Mouse (Mus musculus): ENCODE results near the gene Kcna10.
A peak's percentile ranks its signal among the peaks of the same experiment; 100 is the strongest.

Kcna10 gene

DNA sequence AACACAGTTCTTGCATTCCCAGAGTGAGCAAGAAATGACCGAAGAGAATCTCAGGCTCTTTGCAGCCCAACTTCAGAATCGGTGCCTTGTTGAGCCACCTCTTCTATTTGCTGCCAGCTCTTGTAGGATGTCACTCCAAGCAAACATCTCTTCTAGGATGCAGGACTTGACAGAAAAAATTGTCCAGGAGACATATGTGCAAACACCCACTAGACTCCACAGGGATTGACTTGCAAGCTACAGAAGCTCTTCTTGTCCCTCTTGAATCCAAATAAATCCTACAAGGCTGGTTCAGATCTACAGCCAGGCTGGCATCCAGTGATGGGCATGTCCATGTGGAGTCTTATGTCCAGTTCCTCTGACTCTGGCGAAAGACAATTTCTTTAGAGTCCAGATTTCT lies 21.6 kb downstream of the Kcna10 start:
- no peak for DNase-seq (ENCODE audit: low spot score in 2 of 2)

DNA sequence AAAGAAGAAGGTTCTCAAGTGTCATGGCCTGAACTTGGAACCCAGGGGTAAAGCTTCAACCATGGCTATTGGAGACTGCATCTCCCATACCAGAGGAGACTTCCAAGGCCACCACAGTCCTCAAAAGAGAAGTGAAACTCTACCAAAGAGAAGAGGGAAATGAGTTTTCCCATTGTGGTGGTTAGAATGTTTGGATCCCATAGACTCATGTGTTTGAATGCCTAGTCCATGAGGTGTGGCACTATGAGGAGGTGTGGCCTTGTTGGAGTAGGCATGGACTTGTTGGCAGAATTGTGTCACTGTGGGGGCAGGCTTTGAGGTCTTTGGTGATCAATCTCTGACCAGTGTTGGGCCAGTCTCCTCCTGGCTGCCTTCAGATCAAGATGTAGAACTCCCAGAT lies 22.3 kb downstream of the Kcna10 start:
- DNase-seq (ENCODE audit: low spot score in 2 of 2), result no peak

DNA sequence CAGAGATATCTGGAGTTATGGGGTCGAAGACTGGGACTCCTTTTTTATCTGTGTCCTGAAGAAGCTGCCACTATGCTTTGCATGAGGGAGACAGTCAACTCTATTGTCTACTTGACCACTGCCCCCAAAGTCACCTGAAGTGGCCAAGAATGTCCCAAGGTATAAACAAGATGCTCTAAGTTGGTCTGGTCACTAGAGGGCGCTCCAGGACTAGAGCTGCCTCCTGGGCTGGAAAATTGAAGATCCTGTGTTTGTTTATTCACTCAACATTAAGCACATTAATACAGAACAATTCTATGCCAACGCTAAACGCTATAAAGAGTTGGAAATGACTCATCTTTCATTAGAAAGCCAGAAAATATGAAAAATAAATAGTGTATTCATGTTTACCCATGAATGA lies 23.1 kb downstream of the Kcna10 start:
- DNase-seq (ENCODE audit: low spot score in 2 of 2), result peak; percentile 38 to 50

DNA sequence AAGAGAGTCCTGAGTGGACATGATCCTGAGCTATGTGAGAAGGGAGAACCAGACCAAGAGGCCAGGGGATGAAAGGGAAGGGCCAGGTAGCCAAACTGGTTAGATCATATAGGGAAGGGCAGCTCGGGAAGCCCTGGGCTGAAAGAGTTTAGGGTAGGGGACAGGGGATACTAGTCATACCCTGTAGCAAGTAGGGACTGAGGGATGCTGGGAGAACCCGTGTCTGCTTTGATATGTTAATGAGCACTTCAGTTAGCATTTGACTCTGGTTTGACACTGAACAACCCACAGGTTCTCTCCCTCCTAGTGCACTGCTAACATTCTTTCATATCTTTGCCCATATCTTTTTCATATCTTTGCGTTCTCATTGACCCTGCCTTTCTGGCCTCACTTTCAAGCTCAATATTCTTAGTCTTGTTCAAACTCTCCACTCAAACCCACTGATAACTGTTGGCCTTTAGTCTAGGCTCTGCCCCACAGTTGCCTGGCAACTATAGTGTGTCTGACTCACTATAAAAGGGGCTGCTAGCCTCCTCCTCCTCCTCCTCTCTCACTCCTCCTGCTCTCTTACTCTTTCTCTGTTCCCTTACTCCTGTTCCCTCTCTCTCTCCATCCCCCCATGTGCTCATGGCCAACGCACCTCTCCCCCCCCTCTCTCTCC lies 23.8 kb downstream of the Kcna10 start:
- no peak for DNase-seq (ENCODE audit: low spot score in 2 of 2)

DNA sequence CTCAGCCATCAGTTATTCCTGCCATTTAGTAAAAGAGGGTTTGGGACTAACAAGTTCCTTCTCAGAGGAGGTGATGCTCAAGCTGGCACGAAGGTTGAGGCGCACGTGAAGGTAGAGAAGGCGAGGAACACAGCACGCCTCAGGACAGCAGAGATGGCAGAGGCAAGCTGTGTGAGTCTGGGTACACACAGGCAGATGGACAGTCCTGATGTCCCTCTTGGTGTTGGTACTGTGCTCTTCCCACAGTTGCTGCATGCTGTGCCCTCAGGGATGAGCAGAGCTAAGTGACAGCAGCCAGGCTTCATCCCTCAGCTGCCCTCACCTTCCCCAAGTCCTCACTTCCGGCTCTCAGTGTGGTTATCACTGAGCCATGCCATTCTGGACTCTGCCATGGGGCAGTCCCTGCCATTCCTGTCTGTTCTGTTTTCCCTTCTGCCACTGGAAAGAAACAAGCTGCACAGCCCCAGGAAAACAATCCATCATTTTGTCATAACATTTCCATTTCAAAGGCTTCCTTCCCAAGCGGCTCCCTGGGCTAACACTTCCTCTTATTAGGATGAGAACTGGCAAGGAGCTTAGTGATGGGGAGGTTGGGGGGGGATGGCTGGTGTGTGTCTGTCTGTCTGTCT lies 24.9 kb downstream of the Kcna10 start:
- DNase-seq (ENCODE audit: low spot score in 2 of 2), result no peak

DNA sequence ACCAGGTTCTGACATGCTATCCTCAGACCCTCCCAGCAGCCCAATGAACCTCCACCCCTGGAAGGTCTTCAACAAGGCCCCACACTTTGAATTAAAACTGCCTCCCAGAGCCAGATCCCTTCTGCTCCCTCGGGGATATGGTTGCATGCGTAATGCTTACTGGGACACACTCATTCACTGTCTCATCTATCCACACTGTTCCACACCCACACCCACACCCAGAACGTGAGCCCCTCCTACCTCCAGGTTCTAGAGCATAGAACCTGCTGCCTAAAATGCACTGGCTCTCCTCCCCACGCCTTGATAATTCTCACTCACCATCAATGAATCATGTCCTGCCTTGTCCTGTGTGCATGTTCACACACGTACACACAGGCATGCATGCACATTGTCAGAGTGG lies 31.8 kb downstream of the Kcna10 start:
- no peak for DNase-seq (ENCODE audit: low spot score in 2 of 2)

DNA sequence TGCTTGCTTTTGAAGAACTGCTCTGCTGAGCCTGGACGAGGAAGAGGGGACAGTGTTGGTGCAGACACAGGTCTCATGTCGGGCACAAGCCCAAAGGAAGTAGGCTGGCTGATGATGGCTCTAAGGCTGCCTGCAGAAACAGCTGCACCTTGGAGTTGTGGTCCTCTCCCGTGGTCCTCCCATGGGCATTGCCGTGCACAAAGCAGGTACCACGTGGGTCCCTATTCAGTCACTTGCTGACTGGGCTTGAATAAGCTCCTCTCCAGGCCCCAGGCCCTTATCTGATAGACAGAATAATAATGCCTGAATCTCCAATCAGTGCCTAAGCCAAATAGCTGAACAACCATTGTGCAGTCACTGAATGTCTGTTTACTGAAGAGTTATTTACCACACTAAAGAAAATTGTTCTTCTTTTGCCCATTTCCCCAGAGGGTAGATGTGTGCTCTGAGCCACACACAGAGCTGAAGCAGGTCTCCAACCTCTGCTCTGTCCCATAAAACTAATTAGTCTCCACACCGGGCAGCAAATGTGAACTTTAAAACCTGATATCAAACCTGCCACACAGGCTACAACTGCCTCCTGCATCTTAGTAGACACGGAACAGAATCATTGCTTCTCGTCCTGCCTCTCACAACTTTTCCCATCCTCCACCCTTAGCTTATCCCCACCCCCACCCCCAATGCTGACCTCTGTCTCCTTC lies 33.7 kb downstream of the Kcna10 start:
- DNase-seq (ENCODE audit: low spot score in 2 of 2), result no peak

DNA sequence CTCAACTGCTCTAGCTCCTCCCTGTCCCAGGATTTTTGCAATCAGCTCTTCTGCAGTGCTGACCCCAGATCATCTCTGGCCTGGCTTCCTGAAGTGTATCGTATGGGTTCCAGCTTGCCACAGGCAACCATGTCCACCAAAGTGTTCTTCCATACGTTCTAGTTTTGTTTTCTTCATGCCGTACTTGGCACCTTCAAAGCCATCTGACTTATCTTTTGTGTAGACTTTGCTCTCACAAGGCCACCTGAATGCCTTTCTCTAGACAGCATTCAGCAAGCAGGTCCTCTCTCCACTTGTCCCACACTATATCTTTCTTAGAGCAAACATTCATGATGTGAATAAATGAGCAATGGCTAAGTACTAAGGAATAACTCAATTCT lies 34.2 kb downstream of the Kcna10 start:
- DNase-seq (ENCODE audit: low spot score in 2 of 2), result no peak

DNA sequence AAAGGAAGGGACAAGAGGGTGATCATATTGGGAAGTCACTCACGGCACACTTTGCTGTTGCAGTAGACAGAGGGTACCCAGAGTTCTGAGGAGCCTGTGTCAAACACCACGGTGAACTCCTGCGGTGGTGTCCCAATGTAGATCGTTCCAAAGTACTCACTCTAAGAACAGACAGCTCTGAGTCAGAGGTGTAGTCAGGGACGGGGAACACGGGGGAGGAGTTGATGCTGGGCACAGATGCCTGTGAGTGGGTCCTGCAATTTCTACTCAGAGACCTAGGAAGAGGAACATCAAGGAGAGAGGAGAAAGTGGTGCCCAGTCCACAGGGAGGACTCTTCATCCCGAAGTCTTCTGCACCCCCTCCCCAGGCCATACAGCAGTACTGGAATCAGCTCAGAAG lies 35.7 kb downstream of the Kcna10 start:
- no peak for DNase-seq (ENCODE audit: low spot score in 2 of 2)

DNA sequence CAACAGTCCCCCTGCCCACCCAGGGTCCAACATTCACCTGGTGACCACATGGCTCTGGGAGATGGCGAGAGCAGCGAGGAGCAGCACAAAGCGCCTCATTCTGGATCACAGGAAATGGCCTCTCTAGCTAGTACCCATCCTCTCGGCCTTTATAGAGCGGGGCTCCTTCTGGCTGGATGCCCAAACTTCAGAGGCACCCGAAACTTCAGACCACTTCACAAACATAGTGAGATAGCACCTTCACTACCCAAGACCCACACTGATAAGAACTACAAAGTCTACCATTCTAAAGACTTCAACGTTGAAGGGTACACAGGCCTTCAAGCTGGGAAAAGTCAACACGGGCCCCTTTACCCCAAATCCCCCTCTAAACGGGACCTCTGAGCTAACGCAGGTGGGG lies 38.8 kb downstream of the Kcna10 start, which contains the start of gene Cym:
Cym (minus strand) TSS at position 125 of the 400 bp plus-strand sequence.
- DNase-seq (ENCODE audit: low spot score in 2 of 2), result no peak

DNA sequence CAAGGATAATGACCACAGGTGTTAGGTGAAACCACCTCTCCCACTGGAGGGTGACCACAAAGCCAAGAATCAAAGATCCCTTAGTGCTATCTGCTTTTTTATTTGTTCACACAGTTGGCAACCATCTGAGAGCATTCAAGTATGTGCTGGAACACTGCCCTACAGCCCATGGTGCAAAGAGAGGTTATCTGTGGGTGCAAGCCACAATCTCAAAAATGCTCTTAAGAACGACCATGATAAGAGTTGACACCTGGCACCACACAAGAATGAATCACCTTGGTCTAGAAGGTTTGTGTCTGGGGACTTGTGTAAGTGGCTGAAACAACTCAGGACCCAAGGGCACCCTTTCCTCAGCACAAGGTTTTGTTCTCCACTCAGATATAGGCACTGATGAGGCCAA lies 40.4 kb downstream of the Kcna10 start:
- DNase-seq (ENCODE audit: low spot score in 2 of 2), result no peak

DNA sequence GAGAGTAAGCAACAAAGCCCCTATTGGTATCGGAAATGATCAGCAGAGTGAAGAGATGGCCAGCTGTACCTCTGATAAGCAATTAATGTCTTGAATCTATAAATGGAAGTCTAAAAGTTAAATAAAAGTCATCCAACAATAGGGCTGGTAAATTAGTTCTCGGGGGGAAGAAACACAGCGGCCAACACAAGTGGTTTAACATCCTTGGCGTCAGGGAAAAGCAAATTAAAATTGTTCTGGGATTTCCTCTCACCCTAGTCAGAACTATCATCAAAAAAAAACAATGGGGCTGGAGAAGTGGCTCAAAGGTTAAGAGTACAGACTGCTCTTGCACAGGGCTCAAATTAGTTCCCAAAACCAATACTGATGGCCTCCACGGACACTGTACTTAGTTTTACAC lies 43.0 kb downstream of the Kcna10 start:
- no peak for DNase-seq (ENCODE audit: low spot score in 2 of 2)

DNA sequence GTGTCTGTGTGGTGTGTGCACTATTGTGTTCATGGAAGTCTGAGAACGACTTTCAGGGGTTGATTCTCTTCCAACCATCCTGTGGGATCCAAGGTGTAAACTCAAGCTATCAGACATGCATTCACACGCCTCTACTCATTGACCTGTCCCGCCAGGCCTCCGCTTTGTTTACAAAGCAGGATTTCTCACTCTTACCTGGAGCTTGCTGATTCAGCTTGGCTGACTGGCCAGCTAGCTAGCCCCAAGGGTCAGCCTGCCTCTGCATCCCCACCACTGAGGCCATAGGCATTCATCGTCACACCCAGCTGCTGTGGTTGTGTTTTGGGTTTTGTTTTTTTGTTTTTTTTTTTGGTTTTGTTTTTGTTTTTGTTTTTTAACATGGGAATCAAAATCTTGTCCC lies 46.4 kb downstream of the Kcna10 start:
- no peak for DNase-seq (ENCODE audit: low spot score in 2 of 2)

DNA sequence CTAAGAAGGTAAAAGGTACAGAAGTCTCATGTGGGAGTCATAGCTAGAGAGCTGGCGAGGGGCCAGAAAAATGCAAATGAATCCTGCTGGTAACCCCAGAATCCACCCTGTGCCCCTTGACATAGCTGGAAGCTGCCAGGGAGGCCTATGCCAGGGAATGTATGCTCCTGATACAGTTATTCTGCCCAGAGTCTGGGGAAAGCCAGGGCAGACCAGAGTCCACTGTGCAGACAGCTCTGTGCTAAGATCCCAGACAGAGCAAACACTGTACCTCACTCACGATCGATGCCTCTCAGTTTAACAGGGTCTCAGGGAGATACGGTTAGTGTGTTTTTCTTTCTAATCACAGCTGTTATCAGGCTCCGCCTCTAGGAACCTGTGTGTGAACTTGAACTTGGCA lies 47.0 kb downstream of the Kcna10 start:
- DNase-seq (ENCODE audit: low spot score in 2 of 2), result no peak

DNA sequence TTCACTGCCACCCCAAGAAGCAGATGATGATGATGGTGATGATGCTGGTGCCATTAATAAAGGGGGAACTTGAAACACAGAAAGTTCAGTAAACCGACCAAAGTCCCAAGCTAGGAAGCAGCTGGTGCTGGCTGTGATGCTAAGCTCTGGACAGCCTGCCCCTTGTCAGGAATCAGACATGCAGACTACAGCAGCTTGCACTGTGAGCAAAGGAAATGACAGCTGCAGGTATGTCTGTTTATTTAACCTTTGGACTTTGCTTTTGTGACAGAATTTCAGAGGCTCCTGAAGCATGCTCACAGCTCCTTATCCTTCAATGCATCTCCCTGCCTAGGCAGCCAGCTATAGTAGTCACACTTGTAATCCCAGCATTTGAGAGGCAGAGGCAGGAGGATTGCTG lies 47.7 kb downstream of the Kcna10 start, which contains the start of gene A630076J17Rik:
A630076J17Rik (plus strand) TSS at position 88 of the 400 bp plus-strand sequence.
- no peak for DNase-seq (ENCODE audit: low spot score in 2 of 2)

DNA sequence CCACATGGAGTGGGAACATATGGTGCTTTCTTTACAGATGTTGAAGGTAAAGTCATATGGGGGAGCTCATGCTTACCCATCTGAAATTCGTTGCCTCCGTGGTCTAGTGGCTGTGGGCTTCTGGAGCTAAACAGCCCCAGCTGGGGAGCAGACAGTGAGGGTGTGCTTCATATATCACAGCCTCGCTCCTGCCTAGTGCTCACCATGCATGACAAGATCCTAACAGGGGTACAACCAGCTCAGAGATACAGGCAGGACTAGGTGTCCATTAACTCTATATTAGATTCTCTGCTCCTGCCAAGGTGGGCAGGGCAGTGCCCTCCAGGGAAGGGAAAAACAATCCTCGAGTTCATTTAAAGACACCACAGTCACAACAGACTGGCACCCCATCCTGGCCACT lies 48.3 kb downstream of the Kcna10 start:
- no peak for DNase-seq (ENCODE audit: low spot score in 2 of 2)

DNA sequence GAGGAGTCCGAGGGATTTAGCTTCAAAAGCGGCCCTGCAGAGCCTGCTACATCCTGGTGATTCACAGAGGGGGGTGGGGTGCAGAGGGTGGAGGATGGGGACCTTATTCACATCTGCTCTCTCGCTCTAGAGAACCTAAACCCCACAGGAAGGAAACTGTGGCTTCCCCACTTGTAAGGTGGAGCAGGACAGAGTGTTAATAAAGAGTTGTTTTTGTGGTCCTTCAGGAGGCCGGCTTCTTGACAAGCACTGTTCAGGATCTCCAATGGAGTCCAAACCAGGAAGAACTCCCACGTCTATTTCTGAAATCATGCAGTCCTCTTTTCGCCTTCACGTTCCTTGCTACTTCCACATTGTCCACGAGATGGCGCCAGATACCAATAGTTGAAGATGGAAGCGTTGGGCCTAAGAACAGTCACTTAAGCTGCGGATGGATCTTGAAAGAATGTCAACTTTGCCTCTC lies 50.5 kb downstream of the Kcna10 start:
- DNase-seq (ENCODE audit: low spot score in 2 of 2), result peak; percentile 50 to 69

DNA sequence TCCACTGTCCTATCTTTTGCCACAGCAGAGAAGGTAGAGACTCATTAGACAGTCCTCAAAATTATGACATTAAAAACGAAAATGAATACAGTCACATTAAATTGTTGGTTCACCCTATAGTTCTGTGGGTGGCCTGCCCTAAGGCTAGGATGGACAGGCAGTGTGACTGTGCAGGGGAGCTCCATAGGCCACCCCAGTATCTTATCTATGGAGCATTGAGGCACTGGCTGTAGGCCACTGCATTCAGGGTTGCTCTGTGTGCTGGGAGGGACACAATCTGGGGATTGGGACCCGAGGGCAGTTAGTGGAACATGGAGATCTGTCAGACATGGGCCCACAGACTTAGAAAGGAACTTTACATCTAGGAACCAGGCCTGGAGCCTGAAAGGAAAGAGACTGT lies 51.1 kb downstream of the Kcna10 start:
- no peak for DNase-seq (ENCODE audit: low spot score in 2 of 2)

DNA sequence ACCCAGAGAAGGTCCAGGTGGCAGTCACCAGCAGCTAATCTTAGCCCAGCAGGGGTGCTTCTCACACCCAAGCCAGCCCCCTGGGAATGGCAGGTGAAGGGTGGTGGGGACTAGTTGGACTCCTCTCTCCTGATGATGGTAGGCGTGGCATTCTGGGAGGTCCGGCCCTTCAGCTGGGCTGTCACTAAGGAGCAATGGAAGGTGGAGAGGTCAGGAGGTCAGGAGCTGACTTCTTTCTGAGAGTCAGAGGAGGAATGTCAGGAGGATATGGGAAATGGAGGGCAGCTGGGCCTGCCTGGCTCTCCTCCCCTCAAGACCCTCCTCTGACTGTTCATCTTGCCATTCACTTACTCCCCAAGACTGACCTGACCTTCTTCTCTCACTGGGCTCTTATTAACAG lies 55.2 kb downstream of the Kcna10 start:
- no peak for DNase-seq (ENCODE audit: low spot score in 2 of 2)

DNA sequence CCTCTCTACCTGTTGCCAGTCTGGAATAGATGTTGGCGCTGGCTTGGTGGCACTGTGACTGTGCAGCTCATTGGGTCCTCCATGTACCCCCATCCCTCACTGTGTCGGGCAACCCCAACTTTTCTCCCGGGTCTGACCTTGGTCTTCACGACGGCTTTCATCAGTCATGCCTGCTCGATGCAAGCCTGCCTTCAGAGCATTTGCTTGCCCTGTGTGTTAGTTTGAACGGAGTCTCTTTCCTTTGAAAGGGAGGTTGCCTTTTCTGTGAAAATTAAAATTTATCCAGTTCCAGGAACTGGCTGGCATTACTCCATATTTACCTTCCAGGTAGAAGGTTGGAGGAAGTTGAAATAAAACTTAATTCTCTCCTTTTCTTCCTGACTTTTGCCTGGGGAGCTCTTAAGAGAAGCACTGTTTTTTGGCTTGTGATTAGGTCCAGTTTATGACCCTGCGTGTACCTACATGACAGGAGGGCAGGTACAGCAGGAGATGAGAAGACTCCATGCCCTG lies 55.7 kb downstream of the Kcna10 start:
- DNase-seq (ENCODE audit: low spot score in 2 of 2), result no peak

DNA sequence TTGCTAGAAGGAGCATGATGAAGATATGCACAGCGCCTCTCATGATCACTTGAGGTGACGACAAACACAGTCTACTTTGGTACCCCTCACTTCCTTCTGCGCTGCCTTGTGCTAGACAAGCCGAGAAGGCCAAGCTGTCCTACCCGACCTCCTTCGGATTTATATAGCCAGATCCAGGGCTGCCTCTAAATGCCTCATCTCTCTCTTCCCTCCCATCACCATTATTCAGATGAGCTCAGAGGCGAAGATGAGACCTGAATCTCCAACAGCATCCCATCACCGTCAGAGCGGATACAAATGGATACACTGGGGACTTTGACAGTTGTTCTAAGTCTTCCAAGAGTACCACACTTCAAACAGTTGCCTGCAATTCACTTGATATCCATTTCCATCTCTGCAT lies 56.8 kb downstream of the Kcna10 start, which contains the start of gene Prok1:
Prok1 (minus strand) TSS at position 101 of the 400 bp plus-strand sequence.
- DNase-seq (ENCODE audit: low spot score in 2 of 2), result no peak

DNA sequence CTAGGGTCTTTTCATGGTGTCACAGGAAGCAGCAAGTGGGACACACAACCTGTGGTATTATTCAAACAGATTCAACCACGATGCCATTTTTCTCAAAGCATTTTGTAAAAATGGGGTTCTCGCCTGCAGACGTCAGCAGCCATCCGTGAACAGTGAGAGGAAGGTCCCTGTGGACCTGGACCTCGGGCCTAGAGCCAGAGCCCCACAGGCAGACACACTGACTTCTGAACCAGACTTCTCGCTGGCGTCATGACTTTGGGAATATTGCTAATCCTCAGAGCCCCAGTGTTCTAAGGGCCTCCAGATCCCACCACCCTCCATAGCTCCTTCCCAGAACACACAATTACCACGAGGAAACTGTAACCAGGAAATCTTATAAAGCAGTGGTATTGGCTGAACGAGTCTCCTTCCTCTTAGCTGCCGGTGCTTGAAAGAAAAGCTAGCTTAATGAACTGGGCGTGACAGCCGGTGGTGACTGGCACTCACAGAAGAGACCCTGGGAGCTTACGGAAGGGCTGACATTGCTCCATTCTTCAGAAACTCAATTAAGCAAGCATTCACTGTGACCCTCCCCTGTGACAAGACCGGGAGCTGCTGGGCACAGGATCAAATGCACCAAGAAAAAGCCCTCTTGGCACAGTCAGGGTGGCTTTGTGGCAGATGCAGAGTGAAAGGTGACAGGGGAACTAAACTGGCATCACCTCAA lies 58.7 kb downstream of the Kcna10 start:
- no peak for DNase-seq (ENCODE audit: low spot score in 2 of 2)

Measured in spleen, postnatal 36 days (tissue).